Mouse (Mus musculus) bone marrow, adult 2 months (tissue): Measurements from ENCODE around the gene Arf6.

Experiments used
- CTCF ChIP-seq: fragments of 200-500 bp; IDR thresholded peaks from 2 replicates; pipeline ENCODE4 v1.5.1; 2011; ENCODE audit warnings: low read length, control low read depth; ENCODE audit not compliant: control insufficient read depth, insufficient read depth
- POLR2A ChIP-seq: fragments of 200-500 bp; IDR thresholded peaks from 2 replicates; pipeline ENCODE4 v1.6.1; 2011; ENCODE audit warnings: low read depth, mild to moderate bottlenecking, control low read depth, low read length, borderline replicate concordance; ENCODE audit not compliant: control insufficient read depth

DNA sequence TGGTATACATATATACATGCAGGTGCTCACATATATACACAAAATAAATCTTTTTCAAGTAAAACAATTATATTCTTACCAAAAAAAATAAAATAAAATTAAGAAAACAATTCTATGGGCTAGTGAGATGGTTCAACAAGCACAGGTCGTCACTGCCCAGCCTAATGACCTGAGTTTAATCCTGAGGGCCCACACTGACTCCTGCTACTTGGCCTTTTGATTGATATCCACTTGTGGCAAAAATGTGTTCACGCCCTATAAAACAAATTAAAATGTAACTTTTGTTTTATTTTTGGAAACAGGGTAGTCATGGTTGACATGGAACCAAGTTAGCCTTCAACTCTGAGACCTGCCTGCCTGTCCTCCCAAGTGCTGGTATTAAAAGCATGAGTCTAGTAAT, 22.0 kb upstream of the Arf6 start:
- TF ChIP-seq CTCF (no peak), POLR2A (no peak)
